Mouse (Mus musculus) G1E (cell line): ENCODE data around the gene Mfsd13b. TPM values are rescaled to one million over a fixed set of nuclear protein-coding genes. Genes with fewer than 3 reads are reported as not detected.
"Not testable (repeated sequence)": the region's sequence is repeated elsewhere in the genome, so short reads cannot be mapped to it uniquely, and the experiment has no call there.

Experiments
- ATAC-seq: 2 replicates; pipeline ENCODE4 v1.8.0; 2016; ENCODE audit warnings: mild to moderate bottlenecking; ENCODE audit not compliant: insufficient number of reproducible peaks, poor library complexity, low FRiP score, severe bottlenecking; ENCODE audit errors: extremely low read depth
- DNase-seq: peaks from one replicate; pipeline ENCODE4 v3.0.0; 2012; ENCODE audit warnings: low spot score
- H3K27me3 ChIP-seq: 2 replicates; pipeline ENCODE4 v1.6.1; 2012; ENCODE audit warnings: mild to moderate bottlenecking, low read length, inconsistent platforms; ENCODE audit not compliant: insufficient read depth
- H3K36me3 ChIP-seq: replicated peaks from 2 replicates; pipeline ENCODE3; 2012; ENCODE audit warnings: mild to moderate bottlenecking, inconsistent platforms
- H3K4me1 ChIP-seq: 2 replicates; pipeline ENCODE4 v1.6.1; 2012; ENCODE audit warnings: low read depth, low read length, inconsistent platforms, mixed read lengths; ENCODE audit not compliant: insufficient read depth
- H3K4me3 ChIP-seq: 2 replicates; pipeline ENCODE4 v1.5.1; 2012; ENCODE audit warnings: low read depth, mild to moderate bottlenecking, inconsistent platforms, low read length, moderate library complexity, mixed read lengths
- H3K9me3 ChIP-seq: replicated peaks from 2 replicates; pipeline ENCODE4 v1.6.1; 2012; ENCODE audit warnings: inconsistent platforms
- CTCF ChIP-seq: IDR thresholded peaks from 2 replicates; pipeline ENCODE4 v1.5.1; 2012; ENCODE audit warnings: low read depth, low read length, inconsistent platforms, mixed read lengths
- GATA1 ChIP-seq: IDR thresholded peaks from 2 replicates; pipeline ENCODE4 v1.6.1; 2012; ENCODE audit warnings: borderline replicate concordance, low read length, inconsistent platforms, mixed read lengths
- GATA2 ChIP-seq: IDR thresholded peaks from 2 replicates; pipeline ENCODE4 v1.6.1; 2012; ENCODE audit warnings: low read depth, low read length, inconsistent platforms, borderline replicate concordance
- POLR2AphosphoS5 ChIP-seq: IDR thresholded peaks from 2 replicates; pipeline ENCODE4 v1.6.1; 2012; ENCODE audit warnings: low read depth, low read length, inconsistent platforms; ENCODE audit not compliant: insufficient replicate concordance
- TAL1 ChIP-seq: conservative IDR thresholded peaks from 2 replicates; pipeline ENCODE4 v1.6.1; 2012; ENCODE audit warnings: low read depth, low read length, inconsistent platforms, mixed read lengths
- polyA plus RNA-seq: library from polyadenylated mRNA; stranded (reverse); fragments of >175 nt; gene quantifications from 2 replicates; pipeline ENCODE4 v1.2.3, GENCODE M21; 2012
- total RNA-seq, 2 experiments: library from RNA; stranded (forward) in 1 of 2; stranded (reverse) in 1 of 2; fragments of 200-1000 nt in 1 of 2; fragments of >200 nt in 1 of 2; fragmentation: Nextera tagmentation in 1 of 2; gene quantifications; 2 replicates each; pipeline ENCODE4 v1.2.3; 2014 to 2017

The Mfsd13b gene
- total and polyA plus RNA-seq, 3 experiments = 0.38 to 4.5 TPM; not detected in 1

- H3K36me3 ChIP-seq = peaks cover 97% of the 10 kb centered on the region
- H3K9me3 ChIP-seq = no peaks in the 10 kb centered on the region
- DNase-seq (no peak), ATAC-seq (no peak)
- no peak overlapping the region for H3K4me3 ChIP-seq
- H3K27me3 ChIP-seq = no peaks in the 10 kb centered on the region
- TF ChIP-seq TAL1 (no peak), GATA2 (no peak), GATA1 (no peak)
- peaks cover 17% of the 10 kb centered on the region for H3K4me1 ChIP-seq
Observed at GRCm38 (mm10) chr7:120941214-120941613, 41.1 kb upstream of the Mfsd13b start.

DNA sequence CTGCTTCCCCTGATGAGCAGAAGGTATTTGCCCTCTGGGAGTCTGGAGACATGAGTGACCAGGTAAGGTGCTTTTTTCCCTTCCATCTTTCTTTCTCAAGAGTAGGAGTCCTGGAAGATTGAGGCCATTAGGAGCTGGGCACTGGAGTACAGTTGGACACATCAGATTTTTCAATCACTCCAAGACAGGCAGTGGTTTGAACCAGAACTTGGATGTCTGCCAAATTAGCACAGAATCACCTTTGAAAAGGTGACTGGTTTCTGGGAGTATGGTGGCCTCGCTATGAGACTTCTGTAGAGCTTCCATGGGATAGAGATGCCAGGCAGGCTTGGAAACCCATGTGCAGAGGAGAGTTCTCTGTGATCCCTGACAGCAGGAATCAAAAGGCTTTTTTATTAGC is 39.8 kb upstream of the Mfsd13b start:
- ATAC-seq (no peak), DNase-seq (no peak)
- Histone ChIP-seq H3K27me3 (no peaks in the 10 kb centered on the region), H3K4me3 (no peak overlapping the region), H3K4me1 (peaks cover 6% of the 10 kb centered on the region), H3K36me3 (peaks cover 91% of the 10 kb centered on the region), H3K9me3 (no peaks in the 10 kb centered on the region)
- TF ChIP-seq GATA1 = no peak
- TF ChIP-seq GATA2 = no peak
- no peak for TF ChIP-seq TAL1
- TF ChIP-seq CTCF = no peak
- TF ChIP-seq POLR2AphosphoS5 = no peak

DNA sequence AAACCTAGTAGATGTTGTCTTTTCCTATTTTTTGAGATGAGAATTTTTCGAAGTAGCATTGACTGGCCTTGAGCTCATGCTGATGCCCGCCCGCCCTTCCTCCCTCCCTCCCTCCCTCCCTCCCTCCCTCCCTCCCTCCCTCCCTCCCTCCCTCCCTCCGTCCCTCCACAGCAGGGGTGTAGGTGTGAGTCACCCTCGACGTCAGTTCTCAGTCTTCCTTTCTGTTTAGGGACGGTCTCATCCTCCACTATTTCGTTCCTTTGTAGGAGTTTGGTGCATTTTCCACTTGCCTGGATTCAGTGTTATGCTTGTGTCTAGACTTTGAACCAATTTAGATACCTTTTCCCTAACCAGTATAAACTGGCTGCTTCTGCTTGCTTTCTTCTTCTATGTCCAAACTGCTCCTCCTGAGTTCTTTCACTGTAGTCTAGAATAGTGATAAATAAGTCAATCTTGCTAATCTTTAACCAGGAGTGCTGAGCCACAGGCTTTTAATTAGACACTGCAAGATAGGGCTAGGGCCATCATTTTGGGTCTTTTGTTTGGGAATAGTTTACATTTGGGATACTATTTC is 38.3 kb upstream of the Mfsd13b start:
- Histone ChIP-seq H3K4me3 (no peak overlapping the region), H3K36me3 (peaks cover 89% of the 10 kb centered on the region), H3K27me3 (no peaks in the 10 kb centered on the region), H3K9me3 (no peaks in the 10 kb centered on the region), H3K4me1 (peaks cover 6% of the 10 kb centered on the region)
- ATAC-seq (no peak), DNase-seq (no peak)
- TF ChIP-seq GATA1 = no peak
- no peak for TF ChIP-seq CTCF
- no peak for TF ChIP-seq GATA2
- TF ChIP-seq POLR2AphosphoS5 = no peak
- TF ChIP-seq TAL1 = no peak

DNA sequence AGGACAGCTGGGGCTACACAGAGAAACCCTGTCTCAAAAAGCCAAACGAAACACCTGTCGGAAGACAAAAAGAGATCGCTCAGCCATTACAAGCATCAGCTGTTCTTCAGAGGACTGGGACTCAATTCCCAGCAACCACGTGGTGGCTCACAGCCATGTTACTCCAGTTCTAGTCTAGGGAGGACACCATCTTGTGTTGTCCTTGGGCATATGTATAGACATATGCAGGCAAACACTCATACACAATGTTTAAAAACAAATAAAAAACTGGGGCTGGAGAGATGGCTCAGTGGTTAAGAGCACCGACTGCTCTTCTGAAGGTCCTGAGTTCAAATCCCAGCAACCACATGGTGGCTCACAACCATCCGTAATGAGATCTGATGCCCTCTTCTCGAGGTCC is 28.7 kb upstream of the Mfsd13b start:
- H3K9me3 ChIP-seq, H3K4me3 ChIP-seq, DNase-seq, H3K4me1 ChIP-seq, ATAC-seq, H3K27me3 ChIP-seq: not testable (repeated sequence)
- H3K36me3 ChIP-seq = peaks cover 50% of the 10 kb centered on the region

GRCm38 (mm10) chr7:120960116-120960515 is 22.2 kb upstream of the Mfsd13b start:
- Histone ChIP-seq H3K36me3 (peaks cover 76% of the 10 kb centered on the region), H3K9me3 (no peaks in the 10 kb centered on the region), H3K27me3 (no peaks in the 10 kb centered on the region), H3K4me3 (no peak overlapping the region), H3K4me1 (peaks cover 6% of the 10 kb centered on the region)
- no peak for TF ChIP-seq TAL1
- TF ChIP-seq GATA1 = no peak
- TF ChIP-seq GATA2 = no peak
- TF ChIP-seq POLR2AphosphoS5 = no peak
- no peak for TF ChIP-seq CTCF
- ATAC-seq (no peak), DNase-seq (no peak)

DNA sequence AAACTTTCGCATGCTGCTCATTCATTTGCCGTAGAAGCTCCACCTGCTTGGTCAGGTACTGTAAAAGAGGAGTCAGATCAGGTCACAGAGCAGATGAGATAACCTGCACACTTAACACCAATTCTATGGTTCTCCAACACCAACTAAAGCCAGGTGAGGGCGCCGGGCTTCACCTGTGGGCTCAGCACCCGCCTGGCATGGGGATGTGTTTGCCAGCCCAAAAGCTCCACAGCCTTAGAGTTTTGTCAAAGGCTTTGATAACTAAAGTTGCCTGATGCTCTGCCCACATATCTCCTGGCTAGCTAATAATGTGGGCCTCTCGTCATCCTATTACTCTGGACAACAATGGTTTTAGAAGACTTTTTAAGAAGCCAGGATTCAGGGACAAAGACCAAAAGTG is 21.7 kb upstream of the Mfsd13b start:
- peaks cover 6% of the 10 kb centered on the region for H3K4me1 ChIP-seq
- peaks cover 74% of the 10 kb centered on the region for H3K36me3 ChIP-seq
- H3K4me3 ChIP-seq = no peak overlapping the region
- no peaks in the 10 kb centered on the region for H3K27me3 ChIP-seq
- no peaks in the 10 kb centered on the region for H3K9me3 ChIP-seq
- DNase-seq (no peak), ATAC-seq (no peak)
- TF ChIP-seq GATA1 (no peak), GATA2 (no peak), TAL1 (no peak), POLR2AphosphoS5 (no peak), CTCF (no peak)

DNA sequence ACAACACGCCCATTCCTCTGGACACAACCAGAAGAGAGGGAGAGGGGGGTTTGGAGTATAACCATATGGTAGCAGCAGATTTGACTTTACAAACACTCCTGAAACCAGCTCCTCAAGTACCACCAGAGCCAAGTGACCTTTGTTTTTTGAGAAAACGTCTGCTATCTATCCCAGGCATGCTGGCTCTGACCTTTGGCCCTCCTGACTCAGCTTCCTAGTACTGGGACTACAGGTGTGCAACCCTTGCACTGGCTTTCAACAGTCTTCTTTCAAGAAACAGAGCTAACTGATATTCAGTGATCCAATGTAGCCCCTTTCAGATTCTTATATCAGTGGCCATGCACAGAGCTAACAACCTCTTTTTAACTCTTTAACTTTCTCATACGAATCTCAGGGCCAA is 20.4 kb upstream of the Mfsd13b start:
- DNase-seq = no peak
- no peak for ATAC-seq
- H3K4me1 ChIP-seq = peaks cover 6% of the 10 kb centered on the region

More for the DNA sequence above, 20.4 kb upstream of the Mfsd13b start:
- H3K36me3 ChIP-seq = peaks cover 73% of the 10 kb centered on the region
- no peaks in the 10 kb centered on the region for H3K9me3 ChIP-seq
- no peak overlapping the region for H3K4me3 ChIP-seq
- TF ChIP-seq POLR2AphosphoS5 (no peak), GATA1 (no peak), GATA2 (no peak), TAL1 (no peak), CTCF (no peak)
- no peaks in the 10 kb centered on the region for H3K27me3 ChIP-seq
